Mouse (Mus musculus) liver, embryonic 11.5 days (tissue): ENCODE data around the gene Ada. TPM values are rescaled to one million over a fixed set of nuclear protein-coding genes. Genes with fewer than 3 reads are reported as not detected.

ENCODE experiments used
- ATAC-seq: fragments of 200-750 bp; cut with Nextera tagmentation; replicated peaks from 2 replicates; pipeline ENCODE4 v1.8.0; 2017; ENCODE audit warnings: moderate number of reproducible peaks, mild to moderate bottlenecking, moderate TSS enrichment, moderate library complexity; ENCODE audit not compliant: low FRiP score
- DNase-seq: peaks from one replicate; pipeline ENCODE4 v3.0.0-alpha.2; 2017; ENCODE audit warnings: low spot score
- H3K27ac ChIP-seq: fragments of 300-500 bp; sonication (generic); 2 replicates; pipeline ENCODE4 v1.5.1; 2014; ENCODE audit warnings: mild to moderate bottlenecking, low read depth, low read length, control low read depth
- H3K27me3 ChIP-seq: fragments of 300-500 bp; sonication (generic); replicated peaks from 2 replicates; pipeline ENCODE4 v1.6.1; 2014; ENCODE audit warnings: low read length, mixed read lengths; ENCODE audit not compliant: control insufficient read depth, insufficient read depth
- H3K36me3 ChIP-seq: fragments of 300-500 bp; sonication (generic); 2 replicates; pipeline ENCODE4 v1.6.1; 2014; ENCODE audit warnings: mild to moderate bottlenecking, low read length, moderate library complexity, mixed read lengths; ENCODE audit not compliant: control insufficient read depth, insufficient read depth
- H3K4me1 ChIP-seq: fragments of 300-500 bp; sonication (generic); replicated peaks from 2 replicates; pipeline ENCODE4 v1.6.1; 2014; ENCODE audit warnings: low read length, mixed read lengths; ENCODE audit not compliant: control insufficient read depth, insufficient read depth
- H3K4me2 ChIP-seq: fragments of 300-500 bp; sonication (generic); 2 replicates; pipeline ENCODE4 v1.6.1; 2014; ENCODE audit warnings: mild to moderate bottlenecking, control low read depth, moderate library complexity
- H3K4me3 ChIP-seq: fragments of 300-500 bp; sonication (generic); 2 replicates; pipeline ENCODE4 v1.5.1; 2014; ENCODE audit warnings: low read depth, low read length, control low read depth
- H3K9ac ChIP-seq: fragments of 300-500 bp; sonication (generic); 2 replicates; pipeline ENCODE4 v1.6.1; 2014; ENCODE audit warnings: low read depth, low read length, control low read depth
- H3K9me3 ChIP-seq: fragments of 300-500 bp; sonication (generic); 2 replicates; pipeline ENCODE4 v1.6.1; 2016; ENCODE audit warnings: low read length, inconsistent platforms, mixed read lengths; ENCODE audit not compliant: control insufficient read depth
- WGBS: fragments of 180-500 bp; shearing (Covaris S2); extraction: QIAGEN DNeasy Blood & Tissue Kit; methylation state at CpG from one replicate; pipeline ENCODE4 v1.1.7; 2014; 5-methylcytosine and 5-hydroxymethylcytosine counted together
- polyA plus RNA-seq: library from polyadenylated mRNA; unstranded; fragments of >200 nt; fragmentation: Nextera tagmentation; extraction: Ambion mirVana; gene quantifications from 2 replicates; pipeline ENCODE4 v1.2.1, GENCODE M21; 2014

Gene Ada
- polyA plus RNA-seq, 1 experiment from 2014 or later, result 10.2 TPM

DNA sequence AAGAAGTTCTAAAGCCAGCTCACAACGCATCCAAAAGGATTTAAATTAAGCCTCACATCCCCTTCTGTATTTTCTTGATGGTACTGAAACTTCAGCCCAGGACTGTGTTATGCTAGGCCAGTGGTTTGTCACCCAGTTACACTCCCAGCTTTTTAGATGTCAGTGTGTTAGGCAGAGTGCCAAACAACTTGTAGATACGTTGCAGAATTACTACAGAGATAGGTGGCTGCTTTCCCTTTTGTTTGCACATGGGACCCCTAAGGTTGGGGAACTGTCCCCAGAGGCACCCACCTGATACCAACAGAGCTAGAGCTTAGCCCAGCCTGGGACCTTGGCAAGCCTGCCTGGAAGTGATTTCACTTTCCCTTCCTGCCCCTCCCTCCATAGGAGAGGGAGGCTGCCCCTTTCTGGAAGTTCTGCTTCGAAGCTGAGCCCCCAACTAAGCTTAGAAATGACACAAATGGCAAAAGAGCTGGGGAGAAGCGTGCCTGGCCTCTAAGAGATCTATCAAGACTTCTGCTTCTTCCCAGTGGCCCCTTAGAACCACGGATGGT is 39.4 kb downstream of the Ada start:
- no peak overlapping the region for H3K27ac ChIP-seq
- H3K9ac ChIP-seq, result no peak overlapping the region
- H3K9me3 ChIP-seq, result no peaks in the 10 kb centered on the region
- H3K4me2 ChIP-seq, result no peak overlapping the region
- H3K4me1 ChIP-seq, result peaks cover 8% of the 10 kb centered on the region
- no peaks in the 10 kb centered on the region for H3K27me3 ChIP-seq
- H3K4me3 ChIP-seq, result no peak overlapping the region
- WGBS, result 70% methylated on average over 5 of the region's 5 CpGs
- ATAC-seq, result no peak
- DNase-seq, result no peak
- H3K36me3 ChIP-seq, result no peaks in the 10 kb centered on the region

DNA sequence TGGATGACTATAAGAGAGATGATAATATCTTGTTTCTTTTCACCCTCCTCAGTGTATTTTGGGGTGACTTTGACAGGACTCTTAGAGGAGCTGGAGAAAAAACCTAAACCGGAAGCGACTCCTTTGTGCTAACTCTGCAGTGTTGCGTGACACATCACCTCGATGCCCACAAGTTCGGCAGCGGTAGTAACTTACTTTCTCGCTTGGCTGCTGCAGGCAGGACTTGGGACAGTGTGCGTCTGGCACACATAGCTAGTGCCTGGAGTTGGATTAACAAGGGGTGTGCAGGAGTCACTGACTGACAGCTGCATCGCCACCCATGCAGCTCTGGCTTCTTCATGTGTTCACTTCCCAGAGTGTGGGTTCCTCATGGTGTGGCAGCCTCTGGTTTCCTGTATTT is 40.0 kb downstream of the Ada start:
- ATAC-seq (no peak), DNase-seq (no peak)
- Histone ChIP-seq H3K4me2 (no peak overlapping the region), H3K4me1 (peaks cover 8% of the 10 kb centered on the region), H3K9ac (no peak overlapping the region), H3K27me3 (no peaks in the 10 kb centered on the region), H3K27ac (no peak overlapping the region), H3K36me3 (0 out of 2 replicates have a peak, but pooled peaks cover 1% of the 10 kb centered on the region), H3K4me3 (no peak overlapping the region), H3K9me3 (no peaks in the 10 kb centered on the region)
- WGBS, result 90% methylated on average over 9 of the region's 9 CpGs

DNA sequence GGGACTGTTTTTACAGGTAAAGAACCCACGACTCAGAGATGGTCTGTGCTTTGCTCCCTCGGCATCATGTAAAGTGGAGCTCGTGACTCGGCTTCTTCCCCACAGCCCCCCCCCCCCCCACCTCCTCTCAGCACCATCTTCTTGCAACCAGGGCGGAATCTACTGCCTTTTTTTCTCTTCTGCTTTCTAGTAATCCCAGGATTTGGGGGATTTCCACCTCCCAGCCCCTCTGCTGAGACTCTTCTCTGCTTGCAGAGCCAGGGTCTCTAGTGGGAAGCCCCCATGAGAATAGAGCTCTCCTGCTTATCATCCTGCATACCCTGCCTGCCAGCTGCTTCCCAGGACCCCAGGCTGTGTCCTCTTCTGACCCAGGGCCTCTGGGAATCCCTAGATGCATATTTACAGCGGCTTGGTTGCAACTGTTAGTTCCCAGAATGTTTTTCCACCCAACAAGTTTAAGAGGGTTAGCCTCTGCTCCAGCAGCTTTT is 41.2 kb downstream of the Ada start:
- no peak for ATAC-seq
- Histone ChIP-seq H3K36me3 (0 out of 2 replicates have a peak, but pooled peaks cover 2% of the 10 kb centered on the region), H3K9me3 (no peaks in the 10 kb centered on the region), H3K4me3 (no peak overlapping the region), H3K4me2 (peak overlapping the region; percentile 28; the same call in 1 of the 2 replicates), H3K9ac (no peak overlapping the region), H3K4me1 (peaks cover 14% of the 10 kb centered on the region), H3K27ac (no peak overlapping the region; the same call in 1 of the 2 replicates), H3K27me3 (no peaks in the 10 kb centered on the region)
- DNase-seq, result no peak
- WGBS, result 72% methylated on average over 6 of the region's 6 CpGs

DNA sequence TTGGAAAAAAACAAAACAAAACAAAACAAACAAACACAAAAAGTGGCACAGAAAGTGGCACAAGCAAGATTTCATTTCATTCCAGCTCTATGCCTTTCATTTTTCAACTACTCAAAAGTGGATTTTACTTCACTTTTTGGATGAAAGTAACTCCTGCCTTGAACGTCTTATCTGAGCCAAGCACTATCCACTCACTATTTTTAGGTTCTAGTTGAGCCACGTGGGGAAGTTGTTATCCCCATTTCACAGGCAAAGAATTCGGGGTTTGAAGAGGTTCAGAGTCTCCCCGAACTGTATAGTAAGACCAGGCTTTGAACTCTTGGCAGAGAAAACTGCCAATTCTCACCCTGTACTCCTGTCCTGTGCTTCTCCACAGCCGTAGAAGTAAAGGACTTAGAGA is 41.7 kb downstream of the Ada start:
- Histone ChIP-seq H3K4me2 (peak overlapping the region; percentile 28; the same call in 1 of the 2 replicates), H3K9me3 (no peaks in the 10 kb centered on the region), H3K27ac (no peak overlapping the region; the same call in 1 of the 2 replicates), H3K4me1 (peaks cover 19% of the 10 kb centered on the region), H3K4me3 (no peak overlapping the region), H3K36me3 (0 out of 2 replicates have a peak, but pooled peaks cover 2% of the 10 kb centered on the region), H3K27me3 (no peaks in the 10 kb centered on the region), H3K9ac (no peak overlapping the region)
- 44% methylated on average over 5 of the region's 5 CpGs for WGBS
- DNase-seq, result no peak
- ATAC-seq, result 0 out of 2 replicates have a peak, but pooled peaks have one; percentile 59

DNA sequence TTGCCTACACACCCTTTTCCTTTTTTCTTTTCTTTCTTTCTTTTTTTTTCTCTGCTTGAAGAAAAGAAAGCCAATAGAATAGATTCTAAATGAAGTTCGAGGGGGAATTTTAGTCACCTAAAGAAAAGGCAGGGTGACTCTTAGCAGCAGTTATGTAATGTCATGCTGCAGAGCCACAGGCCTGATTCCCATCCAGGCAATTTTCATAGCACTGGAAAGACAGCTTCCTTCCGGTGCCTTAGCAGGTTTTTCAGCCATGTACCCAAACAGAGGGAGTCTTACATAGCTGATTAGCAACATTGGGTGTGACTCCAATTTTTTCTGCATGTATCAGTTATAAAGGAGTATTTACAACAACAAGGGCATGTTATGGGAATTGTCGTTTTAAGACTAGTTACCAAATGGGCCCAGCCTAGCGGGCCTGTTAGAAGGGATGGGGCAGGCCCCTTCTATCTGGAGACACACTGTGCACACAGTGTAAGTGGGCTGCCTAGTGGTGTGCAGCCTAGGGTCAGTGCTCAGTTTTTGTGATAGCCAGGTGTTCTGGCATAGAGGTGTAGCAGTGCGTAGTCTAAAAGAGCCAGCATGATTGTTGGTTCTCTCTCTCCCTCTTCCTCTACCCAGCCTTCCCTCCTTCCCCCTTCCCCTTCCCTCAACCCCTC is 46.3 kb downstream of the Ada start:
- Histone ChIP-seq H3K4me3 (no peak overlapping the region), H3K4me1 (peaks cover 36% of the 10 kb centered on the region), H3K36me3 (0 out of 2 replicates have a peak, but pooled peaks cover 2% of the 10 kb centered on the region), H3K27me3 (no peaks in the 10 kb centered on the region), H3K27ac (no peak overlapping the region), H3K4me2 (no peak overlapping the region), H3K9ac (no peak overlapping the region), H3K9me3 (no peaks in the 10 kb centered on the region)
- WGBS, result 89% methylated on average over 5 of the region's 5 CpGs
- DNase-seq (no peak), ATAC-seq (no peak)

DNA sequence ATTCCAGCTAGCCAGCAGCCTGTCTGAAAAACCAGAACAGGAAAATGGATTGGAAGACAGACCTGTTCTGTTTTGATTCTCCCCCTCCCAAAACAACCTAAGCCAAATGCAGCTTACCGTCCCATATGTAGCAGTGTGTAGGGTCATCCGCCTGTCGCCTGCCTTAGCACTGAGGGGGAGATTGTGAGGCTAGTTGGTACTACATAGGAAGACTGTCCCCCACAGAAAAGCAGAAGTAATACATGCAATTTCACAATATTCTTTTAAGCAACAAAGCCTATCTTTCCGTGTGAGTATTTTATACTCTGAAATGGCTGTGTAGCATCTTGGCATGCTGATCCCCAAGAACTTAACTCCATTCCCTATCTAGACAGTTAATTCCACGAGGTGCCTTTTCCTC is 47.1 kb downstream of the Ada start:
- Histone ChIP-seq H3K4me3 (no peak overlapping the region), H3K36me3 (0 out of 2 replicates have a peak, but pooled peaks cover 2% of the 10 kb centered on the region), H3K4me2 (no peak overlapping the region), H3K4me1 (peaks cover 39% of the 10 kb centered on the region), H3K9ac (no peak overlapping the region), H3K9me3 (no peaks in the 10 kb centered on the region), H3K27me3 (no peaks in the 10 kb centered on the region), H3K27ac (no peak overlapping the region)
- ATAC-seq (no peak), DNase-seq (no peak)
- 70% methylated on average over 5 of the region's 5 CpGs for WGBS

DNA sequence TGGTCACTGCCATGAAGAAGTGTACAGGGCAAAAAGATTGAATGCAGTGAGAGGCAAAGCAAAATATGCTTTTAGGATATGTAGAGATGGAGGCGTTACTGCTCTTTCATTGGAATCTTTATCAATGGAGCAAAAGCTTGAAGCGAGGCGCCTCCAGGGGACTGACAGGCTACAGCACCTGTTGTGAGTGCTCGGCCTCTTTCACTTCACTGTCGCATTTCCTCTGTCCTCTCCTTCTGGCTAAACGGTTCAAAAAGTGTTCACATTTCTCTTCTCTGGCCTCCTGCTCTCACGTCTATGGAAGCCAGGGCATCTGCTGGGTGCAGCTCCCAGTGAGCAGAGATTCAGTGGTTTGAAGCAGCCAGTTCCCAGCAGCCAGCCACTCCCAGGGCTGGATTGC is 47.6 kb downstream of the Ada start:
- 73% methylated on average over 7 of the region's 7 CpGs for WGBS
- Histone ChIP-seq H3K36me3 (0 out of 2 replicates have a peak, but pooled peaks cover 2% of the 10 kb centered on the region), H3K4me1 (peaks cover 43% of the 10 kb centered on the region), H3K27ac (0 out of 2 replicates have a peak overlapping the region, but pooled peaks have one; percentile 2), H3K27me3 (no peaks in the 10 kb centered on the region), H3K4me2 (no peak overlapping the region), H3K9me3 (no peaks in the 10 kb centered on the region), H3K9ac (peak overlapping the region; percentile 9; the same call in 1 of the 2 replicates), H3K4me3 (no peak overlapping the region)
- DNase-seq (no peak), ATAC-seq (no peak)

DNA sequence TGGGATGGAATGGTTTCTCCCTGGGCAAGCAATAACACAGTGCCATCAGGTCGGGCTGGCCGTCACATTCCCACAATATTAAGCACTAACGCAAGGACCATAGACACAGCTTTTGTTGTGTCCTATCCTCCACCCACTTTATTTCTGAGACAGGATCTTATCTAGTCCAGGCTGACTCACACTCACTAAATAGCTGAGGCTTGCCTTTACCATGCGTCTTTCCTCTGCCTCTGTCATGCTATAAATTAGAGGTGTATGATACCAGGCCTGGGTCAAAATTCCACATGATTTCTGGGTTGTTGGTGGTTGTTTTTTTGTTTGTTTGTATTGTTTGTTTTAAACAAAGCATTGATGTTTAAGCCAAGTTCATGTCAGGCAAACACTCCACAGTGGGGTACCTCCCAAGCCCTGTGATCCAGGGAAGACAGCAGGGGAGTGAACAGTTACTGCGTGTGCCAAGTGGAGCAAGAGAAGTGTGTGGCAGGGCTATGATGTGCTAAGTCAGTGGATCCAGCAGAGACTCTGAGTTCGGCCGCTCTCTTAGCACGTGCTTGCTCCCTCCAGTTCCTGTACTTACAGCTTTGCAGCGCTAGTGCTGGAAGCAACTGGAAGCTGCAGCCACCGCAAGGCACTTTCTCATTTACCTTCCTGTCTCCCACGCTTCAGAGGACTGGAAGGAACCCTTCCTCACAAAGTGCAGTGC is 50.8 kb downstream of the Ada start:
- Histone ChIP-seq H3K4me1 (peaks cover 68% of the 10 kb centered on the region), H3K27ac (peak overlapping the region; percentile 4; the same call in 1 of the 2 replicates)
- ATAC-seq, result peak; percentile 65

More for the DNA sequence above, 50.8 kb downstream of the Ada start:
- H3K27me3 ChIP-seq, result no peaks in the 10 kb centered on the region
- no peak overlapping the region for H3K4me2 ChIP-seq
- no peak overlapping the region for H3K4me3 ChIP-seq
- H3K9ac ChIP-seq, result peak overlapping the region; percentile 23; the same call in 1 of the 2 replicates
- 71% methylated on average over 11 of the region's 11 CpGs for WGBS
- no peak for DNase-seq
- no peaks in the 10 kb centered on the region for H3K36me3 ChIP-seq
- no peaks in the 10 kb centered on the region for H3K9me3 ChIP-seq
